14 mouse cellular contexts compared by ENCODE assay signal in the genomic region with DNA sequence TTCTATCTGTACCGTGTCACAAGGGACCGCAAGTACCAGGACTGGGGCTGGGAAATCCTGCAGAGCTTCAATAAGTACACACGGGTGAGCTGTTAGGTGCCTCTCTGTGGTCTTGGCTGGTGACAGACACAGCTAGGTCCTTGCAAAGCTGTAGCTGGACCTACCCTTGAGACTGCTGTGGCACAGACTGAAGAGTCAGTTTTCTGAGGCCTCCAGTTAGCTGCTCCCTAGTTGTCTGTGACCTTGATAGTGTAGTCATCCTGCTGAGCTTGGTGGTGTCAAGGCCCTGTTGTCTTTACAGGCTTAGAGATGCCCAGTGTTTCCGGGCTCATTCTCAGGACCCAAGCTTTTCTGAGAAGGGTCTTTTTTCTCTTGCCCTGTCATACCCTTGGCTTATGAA. TPM values are rescaled to one million over a fixed set of nuclear protein-coding genes. Genes with fewer than 3 reads are reported as not detected.
"Had no signal": no experiment of that assay in that cellular context is flagged by ENCODE, and none has a peak within 500 bp of the region (broad histone marks: within the 10 kb centered on the region; RNA-seq: fewer than 3 reads in every experiment).

No protein-coding gene starts in this region.

- DNase-seq: lung, adult 2 months; lung, postnatal 14 days; lung, postnatal 36 days; retina, postnatal 1 day; right cerebral cortex, adult 18-20 months; right cerebral cortex, postnatal 25 days; right cerebral cortex, postnatal 4 days; spleen, adult 18-20 months; thymus, adult 18-20 months; thymus, postnatal 14 days; thymus, postnatal 36 days had no signal

RNA-seq across cellular contexts. Expression of a gene that starts 22.6 kb away (rescaled TPM):
- total RNA-seq: neutrophil, adult 5-6 weeks had no signal

RNA-seq across cellular contexts. Expression of a gene that starts 30.5 kb away (rescaled TPM):
- total RNA-seq: megakaryocyte progenitor cell, adult 5-6 weeks; monocyte, adult 5-6 weeks; neutrophil, adult 5-6 weeks had no signal
